Mouse (Mus musculus) gastrocnemius, postnatal 25 days (tissue): ENCODE results near the gene 6430548M08Rik. TPM values are rescaled to one million over a fixed set of nuclear protein-coding genes. Genes with fewer than 3 reads are reported as not detected.

ENCODE experiments used
- total RNA-seq, 2 experiments: library from RNA; stranded (reverse); gene quantifications; 1 replicate in 1 of 2; 2 replicates in 1 of 2; pipeline ENCODE4 v1.2.3; 2021

Gene 6430548M08Rik
- total RNA-seq, 2 experiments from 2014 or later, result 23.6 to 27.6 TPM

Other genes starting within 250 kb of the 6430548M08Rik start
- 10 to 100 TPM; 42.2 to 50.1 TPM for gene Usp10, start 203.8 kb upstream of the 6430548M08Rik start, total RNA-seq
- 1 to 10 TPM in 1 of 2 experiments, not detected in 1; 6.7 TPM for gene Gm20388, start 203.3 kb upstream of the 6430548M08Rik start, total RNA-seq
- 1 to 10 TPM; 5.2 to 8.3 TPM for gene Crispld2, start 121.7 kb upstream of the 6430548M08Rik start, total RNA-seq
- 10 to 100 TPM; 24.9 to 26.2 TPM for gene Zdhhc7, start 12.7 kb upstream of the 6430548M08Rik start, total RNA-seq
- not detected for gene Fam92b, start 63.3 kb downstream of the 6430548M08Rik start, total RNA-seq
- gene Gse1, start 114.3 kb downstream of the 6430548M08Rik start, total RNA-seq, result 10 to 100 TPM; 23.1 to 27.1 TPM